Mouse (Mus musculus): ENCODE measurements around the gene Mark3.

The Mark3 gene

DNA sequence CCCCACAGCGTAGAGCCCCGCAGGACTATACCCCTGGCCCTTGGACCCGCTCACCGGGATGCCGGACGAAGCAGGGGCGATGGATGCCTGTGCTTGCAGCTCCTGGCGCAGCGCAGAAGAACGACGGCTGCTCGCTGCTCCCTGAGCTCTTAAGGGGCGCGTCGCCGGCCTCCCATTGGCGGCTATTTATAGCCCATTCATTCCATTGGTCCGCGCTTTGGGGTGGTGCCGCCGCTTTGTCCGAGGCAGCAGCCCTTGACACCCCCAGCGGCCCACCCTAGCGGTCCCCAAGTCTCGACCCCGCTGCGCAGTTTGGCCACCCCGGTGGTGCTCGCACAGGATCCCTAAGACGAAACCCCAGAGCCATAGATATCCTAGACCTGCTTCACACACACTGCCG, 97.9 kb downstream of the Mark3 start, which contains the start of gene Ckb:
Ckb (minus strand) TSS at position 163 of the 400 bp plus-strand sequence.
- intact Hi-C loops (cut with DNase I) = no loop called here

DNA sequence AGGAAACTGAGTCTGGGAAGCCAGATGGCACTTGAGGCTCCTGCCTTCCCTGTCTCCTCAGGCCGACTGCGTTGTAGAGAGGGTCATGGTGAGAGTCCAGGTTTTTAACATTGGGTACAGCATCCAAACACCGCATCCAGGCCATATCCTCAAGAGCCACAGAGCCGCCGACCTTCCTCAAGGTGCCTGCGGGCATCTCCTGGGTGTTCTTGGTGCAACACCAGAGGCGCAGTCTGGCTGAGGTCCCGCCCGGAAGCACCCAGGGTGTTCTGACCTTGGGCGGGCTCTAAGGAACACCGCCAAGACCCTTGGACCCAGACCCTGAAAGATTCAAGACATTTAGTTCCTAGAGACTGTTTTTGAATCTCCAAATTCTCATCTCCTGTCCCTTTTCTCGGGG, 98.3 kb downstream of the Mark3 start:
- intact Hi-C loops (cut with DNase I) = no loop called here

DNA sequence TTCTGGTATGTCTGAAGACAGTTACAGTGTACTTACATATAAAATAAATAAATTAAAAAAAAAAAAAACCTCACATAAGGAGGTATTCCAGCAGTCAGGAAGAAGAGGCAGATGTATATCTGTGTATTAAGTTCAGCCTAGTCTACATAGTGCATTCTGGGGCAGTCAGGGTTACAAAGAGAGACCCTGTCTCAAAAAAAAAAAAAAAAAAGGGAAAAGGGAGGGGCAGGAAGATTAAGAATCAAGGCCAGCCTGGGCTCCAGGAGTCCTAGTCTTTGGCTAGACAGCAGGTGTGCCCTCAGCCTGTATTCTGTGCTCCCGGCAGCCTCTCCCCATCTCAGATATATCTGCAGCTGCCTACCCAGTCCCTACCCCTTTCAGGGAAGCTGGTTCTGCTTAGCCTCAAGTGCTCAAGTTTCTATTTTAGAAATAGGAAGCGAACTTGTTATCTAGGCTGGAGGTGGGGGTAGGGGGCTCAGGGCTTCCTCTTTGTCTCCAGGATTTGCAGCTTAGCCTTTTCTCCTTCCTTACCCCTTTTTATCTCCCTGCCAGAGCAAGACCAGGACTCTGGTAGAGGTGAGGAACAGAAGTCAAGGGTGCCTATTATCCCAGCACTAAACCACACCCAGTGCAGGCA, 100.6 kb downstream of the Mark3 start:
- intact Hi-C loops (cut with DNase I) = no loop called here

DNA sequence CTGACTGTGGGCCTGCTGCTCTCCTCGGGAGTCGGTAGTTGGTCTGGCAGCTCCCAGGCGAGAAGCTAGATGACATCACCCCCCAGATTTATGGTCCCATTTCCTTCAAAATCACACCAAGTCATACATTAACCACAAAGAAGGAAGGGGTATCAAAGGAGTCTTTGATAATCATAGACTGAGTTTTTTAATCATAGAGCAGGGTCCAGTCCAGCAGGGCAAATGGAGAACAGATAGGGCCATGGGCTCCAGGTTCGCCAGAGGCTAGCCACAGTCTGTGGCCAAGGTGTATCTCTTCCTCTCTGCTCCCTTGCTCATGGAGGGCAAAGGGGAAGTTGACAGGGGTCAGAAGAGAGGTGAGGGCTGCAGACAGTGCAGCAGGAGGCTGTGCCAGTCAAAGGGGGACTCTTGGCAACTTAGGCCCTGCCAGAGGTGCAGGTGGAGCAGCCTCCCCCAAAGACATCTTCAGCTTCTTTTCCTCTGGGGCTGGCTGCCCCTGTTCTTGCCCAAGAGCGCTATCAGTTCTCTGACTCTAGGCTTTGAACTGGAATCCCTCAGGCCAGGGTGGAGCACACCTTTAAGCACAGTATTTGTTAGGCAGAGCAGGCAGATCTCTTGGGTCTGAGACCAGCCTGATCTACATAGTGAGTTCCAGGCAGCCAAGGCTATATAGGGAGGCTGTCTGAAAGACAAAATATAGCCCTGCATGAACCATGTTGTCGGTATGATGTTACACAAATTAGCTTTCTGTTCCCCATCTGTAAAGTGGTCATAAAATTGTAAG, 101.7 kb downstream of the Mark3 start:
- intact Hi-C loops (cut with DNase I) = no loop called here

DNA sequence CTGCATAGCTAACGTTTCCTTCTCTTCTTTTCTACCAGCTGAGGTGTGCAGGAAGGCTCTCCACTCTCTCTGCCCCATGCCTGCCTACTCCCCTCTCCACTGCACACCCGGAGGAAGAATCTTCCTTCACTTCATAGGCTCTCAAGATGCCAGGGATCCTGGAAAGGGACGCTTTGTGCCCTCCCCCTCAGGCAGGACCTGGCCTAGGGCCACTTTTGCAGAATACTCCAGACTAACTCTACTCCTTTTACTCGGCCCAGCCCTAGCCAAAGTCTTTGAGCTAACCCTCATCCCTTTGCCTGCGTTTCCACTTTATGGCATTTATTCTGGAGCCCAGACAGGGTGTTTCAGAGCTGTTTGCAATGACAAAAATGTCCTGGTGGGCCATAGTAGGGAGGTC, 103.1 kb downstream of the Mark3 start:
- intact Hi-C loops (cut with DNase I) = no loop called here

DNA sequence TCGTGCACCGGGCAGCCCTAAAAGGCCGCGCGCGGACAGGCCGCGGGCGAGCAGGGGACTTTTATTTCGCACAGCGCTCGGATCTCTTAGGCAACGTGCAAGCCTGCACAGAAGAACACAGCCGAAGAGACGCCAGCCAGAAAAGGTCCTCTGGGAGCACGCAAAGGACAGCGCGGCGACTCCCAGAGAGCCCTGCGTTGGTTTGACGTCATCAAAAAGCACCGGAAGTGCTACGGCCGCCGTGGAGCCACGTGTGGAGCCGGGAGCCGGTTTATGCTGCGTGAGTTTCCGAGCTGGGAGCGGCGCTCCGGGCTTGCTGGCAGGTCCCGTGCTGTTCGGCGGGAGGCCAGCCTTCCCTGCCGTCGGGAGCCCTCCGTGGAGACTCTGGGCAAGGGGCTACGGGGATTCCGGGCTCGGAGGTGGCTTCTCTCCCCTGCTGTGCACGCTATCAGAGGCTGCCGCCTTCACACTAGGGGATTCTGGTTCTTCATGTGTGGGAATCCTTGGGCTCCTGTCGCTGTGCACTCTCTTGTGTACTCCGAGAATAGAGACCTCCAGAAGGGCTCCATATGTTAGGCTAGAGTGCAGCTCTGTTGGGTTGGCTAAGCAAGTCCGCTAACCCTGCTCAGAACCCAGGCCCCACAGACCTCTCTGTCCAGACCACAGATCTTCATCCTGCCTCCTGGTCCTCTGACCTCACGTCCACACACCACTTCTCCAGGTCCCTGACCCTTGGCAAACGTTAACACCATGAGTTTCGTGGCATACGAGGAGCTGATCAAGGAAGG, 103.8 kb downstream of the Mark3 start, which contains the start of gene Trmt61a:
Trmt61a (plus strand) TSS at position 224 of the 788 bp plus-strand sequence.
- intact Hi-C loops (cut with DNase I) = no loop called here

DNA sequence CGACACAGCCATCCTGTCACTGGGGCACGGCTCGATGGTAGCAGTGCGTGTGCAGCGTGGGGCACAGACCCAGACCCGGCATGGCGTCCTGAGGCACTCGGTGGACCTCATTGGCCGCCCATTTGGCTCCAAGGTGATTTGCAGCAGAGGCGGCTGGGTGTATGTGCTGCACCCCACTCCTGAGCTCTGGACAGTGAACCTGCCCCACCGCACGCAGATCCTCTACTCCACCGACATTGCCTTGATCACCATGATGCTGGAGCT, 104.3 kb downstream of the Mark3 start:
- intact Hi-C loops (cut with DNase I) = no loop called here

DNA sequence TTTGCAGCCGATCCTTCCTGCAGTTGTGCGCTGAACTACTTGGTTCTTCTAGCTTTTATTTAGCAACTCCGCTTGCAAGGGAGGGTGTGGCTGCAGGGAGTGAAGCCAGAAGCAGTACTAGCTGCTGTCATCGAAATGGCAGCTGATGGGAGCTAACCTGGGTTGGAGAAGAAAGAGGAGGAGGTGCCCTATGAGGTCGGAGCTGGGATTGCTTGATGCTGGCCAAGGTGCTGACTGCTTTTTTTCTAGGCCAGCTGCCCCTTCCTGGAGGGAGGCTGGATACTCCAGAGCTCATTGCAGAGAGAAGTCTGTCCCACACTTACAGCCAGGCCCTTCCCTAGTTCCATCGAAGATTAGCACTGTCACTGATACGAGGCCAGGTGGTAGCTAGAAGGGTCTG, 104.7 kb downstream of the Mark3 start:
- intact Hi-C loops (cut with DNase I) = no loop called here

DNA sequence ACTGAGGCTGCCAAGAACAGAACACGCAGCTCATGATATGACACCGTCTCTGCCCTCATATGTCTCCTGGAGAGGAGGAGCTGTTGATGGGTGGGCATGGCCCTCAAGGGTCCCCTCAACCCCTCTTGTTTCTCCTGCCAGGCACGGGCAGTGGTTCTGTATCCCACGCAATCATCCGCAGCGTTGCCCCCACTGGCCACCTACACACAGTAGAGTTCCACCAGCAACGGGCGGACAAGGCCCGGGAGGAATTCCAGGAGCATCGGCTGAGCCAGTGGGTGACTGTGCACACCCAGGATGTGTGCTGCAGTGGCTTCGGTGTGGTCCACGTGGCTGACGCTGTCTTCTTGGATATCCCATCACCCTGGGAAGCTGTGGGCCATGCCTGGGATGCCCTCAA, 106.3 kb downstream of the Mark3 start:
- intact Hi-C loops (cut with DNase I) = no loop called here

DNA sequence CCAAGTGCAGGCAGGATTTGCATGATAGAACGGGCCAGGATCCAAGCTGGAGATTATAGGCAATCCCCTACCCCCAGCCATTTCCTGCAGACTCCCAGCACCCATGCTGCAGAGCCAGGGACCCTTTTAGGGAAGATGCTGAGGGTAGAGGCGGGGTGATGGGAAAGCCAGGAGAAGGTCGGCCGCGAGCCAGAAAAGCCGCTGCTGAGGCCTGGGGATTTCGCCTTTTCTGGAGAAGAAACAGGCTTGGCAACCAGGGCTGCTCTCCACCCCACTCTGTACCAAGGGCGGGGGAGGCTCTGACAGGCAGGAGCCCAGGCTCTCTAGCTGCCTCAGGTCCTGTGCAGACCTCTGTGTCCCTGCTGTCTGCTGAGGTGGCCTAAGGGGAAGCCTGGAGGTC, 107.0 kb downstream of the Mark3 start:
- intact Hi-C loops (cut with DNase I) = no loop called here

DNA sequence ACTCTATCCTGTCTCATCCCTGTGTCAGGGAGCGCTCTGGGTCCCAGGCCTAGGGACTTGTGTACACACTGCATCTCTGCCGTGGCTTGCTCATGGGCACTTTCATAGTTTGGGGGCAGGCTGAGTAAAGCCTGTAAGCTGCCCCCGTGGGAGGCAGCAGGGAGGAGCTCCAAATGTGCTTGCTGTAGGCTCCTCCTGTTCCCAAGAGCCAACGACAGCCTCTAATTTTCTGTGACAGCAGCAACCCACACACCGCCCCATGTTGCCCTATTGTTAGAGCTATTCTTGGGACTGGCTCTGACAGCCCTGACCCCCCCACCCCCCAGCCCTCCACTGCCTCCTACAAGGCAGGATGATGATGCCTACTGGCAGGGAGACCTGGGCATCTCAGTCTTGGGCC, 107.7 kb downstream of the Mark3 start:
- intact Hi-C loops (cut with DNase I) = no loop called here

DNA sequence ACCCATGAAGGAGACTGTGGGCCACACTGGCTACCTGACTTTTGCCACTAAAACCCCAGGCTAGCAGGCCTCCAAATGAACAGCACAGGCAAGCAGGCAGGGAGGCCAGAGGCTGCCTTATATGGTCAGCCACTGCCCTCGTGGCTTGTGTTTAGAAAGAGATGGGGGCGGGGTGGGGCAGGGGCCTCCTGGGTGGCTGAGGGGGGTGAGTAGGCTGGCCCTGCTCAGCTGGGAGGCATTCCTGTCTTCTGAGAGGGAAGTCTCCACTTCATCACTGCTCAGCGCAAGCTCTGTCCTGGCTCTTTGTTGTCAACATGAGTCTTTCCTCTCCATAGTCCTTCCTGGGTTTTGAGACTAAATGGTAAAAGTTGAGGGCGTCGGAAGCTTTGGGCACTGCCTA, 108.5 kb downstream of the Mark3 start:
- intact Hi-C loops (cut with DNase I) = no loop called here

DNA sequence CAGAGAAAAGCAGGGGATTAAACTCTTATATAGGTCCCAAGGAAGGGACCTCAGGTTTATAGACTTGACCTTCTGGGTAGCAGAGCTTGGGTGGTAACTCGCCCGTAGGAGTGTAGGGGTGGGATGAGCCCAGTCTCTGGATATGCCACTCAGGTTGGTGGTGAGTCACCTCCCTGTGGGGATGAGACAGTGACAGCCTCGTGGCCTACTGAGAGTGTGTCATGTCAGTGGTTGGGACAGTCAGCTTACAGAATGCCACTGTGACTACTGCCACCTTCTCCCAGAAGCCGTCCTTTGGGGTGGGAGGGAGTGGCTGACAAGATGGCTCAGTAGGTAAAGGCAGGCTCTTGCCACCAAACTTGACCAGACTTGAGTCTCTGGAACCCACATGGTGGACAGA, 112.1 kb downstream of the Mark3 start:
- intact Hi-C loops (cut with DNase I) = no loop called here

DNA sequence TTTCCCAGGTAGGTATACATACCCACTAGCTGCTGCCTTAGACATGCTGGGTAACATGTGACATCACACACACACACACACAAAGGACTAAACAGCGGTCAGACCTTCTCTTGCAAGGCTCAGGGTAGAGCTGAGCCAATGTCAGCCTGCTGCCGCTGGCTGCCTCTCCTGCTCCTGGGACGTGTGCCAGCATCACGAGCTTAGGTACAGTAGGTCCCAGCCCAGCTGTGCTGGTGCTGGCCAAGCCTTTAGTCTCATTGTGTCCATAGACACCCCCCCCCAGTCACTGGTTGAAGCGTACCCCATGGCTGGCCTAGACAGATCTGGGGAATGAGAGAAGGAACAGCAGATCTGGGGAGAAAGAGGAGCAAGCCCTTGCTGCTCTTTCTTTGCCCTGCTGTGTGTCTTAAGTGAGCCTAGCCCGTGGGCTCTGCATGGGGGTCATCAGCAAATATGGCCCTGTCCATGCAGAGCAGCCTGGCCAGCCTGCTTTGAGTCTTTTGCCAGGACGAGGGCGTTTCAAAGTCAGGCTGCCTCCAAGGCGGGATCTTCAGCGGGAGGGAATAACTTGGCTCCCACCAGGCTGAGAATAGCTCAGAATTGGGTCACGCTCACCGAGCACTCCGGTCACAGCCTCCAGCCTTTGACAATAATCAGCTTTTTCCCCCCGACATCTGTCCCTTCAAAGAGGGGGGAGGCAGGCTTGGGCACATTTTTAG, 113.2 kb downstream of the Mark3 start:
- intact Hi-C loops (cut with DNase I) = no loop called here

DNA sequence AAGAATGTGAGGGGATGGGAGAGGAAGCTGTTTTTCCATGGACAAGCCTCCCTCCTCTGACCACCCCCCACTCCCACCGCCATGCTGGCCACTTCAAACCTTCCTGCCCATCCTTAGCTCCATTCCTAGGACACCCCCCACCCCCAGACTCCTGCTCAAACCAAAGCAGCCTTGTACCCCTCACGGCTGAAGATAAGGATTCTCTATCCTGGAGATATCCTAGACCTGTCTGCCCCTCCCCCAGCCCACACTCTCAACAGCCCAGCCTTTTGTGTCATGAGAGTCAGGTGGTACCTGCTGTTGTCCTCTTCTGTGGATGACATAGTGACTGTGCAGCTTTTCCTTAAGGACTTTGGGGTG, 113.7 kb downstream of the Mark3 start:
- intact Hi-C loops (cut with DNase I) = no loop called here

DNA sequence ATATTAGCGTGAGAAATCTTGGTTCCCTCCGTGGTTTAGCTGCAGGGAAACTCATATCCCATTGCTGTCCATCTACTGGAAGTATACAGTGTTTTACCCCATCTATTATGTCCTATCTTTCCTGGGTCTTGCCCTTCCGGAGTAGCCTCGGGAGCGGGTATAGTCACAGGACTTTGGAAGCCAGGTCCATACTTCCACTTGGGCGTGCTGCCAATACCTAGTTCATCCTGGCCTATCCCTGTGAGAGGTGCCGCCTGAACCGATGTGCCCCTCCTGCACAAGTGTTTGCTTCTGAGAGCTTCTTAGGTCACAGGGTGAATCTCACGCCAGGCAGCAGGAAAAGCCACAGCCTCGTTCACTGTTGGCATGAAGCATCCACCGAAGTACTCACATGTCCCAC, 115.1 kb downstream of the Mark3 start:
- intact Hi-C loops (cut with DNase I) = no loop called here

DNA sequence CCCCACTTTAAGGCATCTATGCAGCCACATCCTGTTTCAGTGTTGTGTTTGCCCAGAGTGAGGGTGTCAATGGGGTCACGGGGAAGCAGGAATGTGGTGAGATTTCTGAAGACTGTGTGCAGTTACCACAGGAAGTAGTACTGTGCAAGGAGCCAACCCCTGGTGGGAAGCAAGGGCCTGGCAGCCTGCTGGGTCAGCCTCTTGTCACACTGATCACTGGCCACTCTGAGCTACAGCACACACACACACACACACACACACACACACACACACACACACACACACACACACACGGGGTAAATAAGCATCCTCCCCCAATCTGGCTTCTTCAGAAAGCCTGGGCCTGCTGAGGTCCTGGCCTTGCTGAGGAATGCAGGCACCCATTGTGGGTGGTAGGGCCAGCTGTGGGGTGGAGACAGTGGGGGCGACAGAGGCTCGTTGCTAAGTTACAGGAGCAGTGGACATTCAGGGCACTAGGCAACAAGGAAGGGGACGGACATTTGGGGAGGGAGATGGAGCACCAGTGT, 117.1 kb downstream of the Mark3 start:
- intact Hi-C loops (cut with DNase I) = no loop called here

DNA sequence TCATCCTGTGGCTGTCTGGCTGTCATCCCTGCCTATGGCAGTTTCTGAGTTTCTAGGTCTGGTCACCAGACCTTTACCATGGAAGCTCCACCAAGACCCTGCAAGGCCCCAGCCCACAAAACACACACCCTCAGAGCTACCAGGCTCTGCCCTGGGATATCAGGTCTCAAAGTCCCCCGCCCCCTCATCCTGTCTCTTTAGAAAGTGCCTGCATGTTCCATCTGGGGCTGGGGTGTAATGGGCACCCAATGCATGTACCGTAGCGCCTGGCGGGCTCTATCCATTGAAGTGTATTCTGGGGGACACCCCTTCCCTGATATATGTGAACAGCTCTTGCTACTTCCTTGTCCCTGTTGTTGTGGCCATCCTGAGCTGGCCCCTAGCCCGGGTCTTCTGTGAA, 118.6 kb downstream of the Mark3 start:
- intact Hi-C loops (cut with DNase I) = no loop called here

DNA sequence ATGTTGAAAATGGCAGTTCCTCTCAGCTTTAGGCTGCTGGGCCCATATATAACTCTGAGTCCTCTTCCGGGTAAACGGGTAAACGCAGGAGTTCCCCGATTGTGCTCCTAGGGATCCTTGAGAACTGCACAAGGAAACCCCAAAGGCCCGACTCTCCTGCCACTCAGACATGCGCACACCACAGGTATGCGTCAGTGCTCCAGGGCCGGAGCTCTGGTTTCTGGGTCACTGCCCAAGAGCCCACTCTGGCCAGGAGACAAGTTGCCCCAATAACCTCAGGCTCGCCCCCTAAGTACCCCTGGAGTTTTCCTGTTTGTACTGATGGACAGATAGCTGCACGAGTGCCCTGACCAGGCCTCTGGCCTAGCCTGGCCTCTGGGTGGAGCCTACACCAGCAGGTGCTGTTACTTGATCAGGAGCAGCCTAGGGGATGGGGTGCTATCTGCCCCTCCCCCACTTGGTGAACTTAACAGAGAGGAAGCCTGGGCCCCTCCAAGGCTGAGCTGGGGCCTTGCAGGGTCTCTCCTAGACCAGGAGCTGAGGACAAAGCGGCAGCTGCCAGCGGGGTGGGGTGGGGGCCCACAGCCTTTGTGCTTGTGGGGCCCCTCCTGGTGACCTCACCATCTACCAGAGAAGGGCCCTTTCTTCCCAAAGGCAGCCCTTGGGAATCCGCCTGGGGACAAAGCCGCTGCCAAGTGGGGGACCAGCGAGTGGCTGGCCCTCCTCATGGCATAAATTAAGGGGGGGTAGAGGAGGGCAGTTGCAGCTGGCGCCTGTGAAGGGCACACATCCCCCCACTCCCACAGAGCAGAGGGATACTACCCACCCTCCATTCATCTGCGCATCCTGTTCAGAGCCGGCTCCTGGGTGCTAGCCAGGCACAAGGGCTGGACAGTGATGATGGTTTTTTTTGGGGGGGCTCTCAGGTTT, 119.3 kb downstream of the Mark3 start:
- intact Hi-C loops (cut with DNase I) = no loop called here

DNA sequence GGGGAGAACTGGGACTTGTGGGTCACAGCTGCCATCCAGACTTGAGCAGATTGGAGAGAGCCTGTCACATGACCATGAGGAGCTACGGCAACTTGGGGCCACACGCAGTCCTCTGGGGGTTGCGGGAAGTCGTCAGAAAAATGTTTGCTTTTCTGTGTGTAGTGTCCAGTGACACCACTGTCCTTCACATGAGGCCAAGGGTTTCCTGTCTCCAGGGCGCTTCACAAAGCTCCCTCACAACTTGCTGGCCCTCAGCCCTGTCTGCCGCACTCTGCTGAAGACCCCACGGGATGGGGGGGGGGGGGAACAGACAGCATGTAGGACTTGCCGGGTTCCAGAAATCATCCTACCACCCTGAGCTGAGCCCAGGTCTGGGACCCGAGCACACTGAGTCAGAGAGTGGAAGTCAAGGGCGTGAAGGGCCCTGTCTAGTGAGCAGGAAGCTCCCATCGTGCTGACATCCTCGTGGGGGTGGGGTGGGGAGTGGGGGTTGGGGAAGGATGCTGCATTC, 120.0 kb downstream of the Mark3 start:
- intact Hi-C loops (cut with DNase I) = no loop called here

All from adrenal gland (tissue).